Mouse (Mus musculus) left cerebral cortex, adult 11 months (tissue): ENCODE measurements around the gene Rxfp2.
A peak's percentile ranks its signal among the peaks of the same experiment; 100 is the strongest.

Source experiments
- DNase-seq: peaks from one replicate; pipeline ENCODE4 v3.0.0; 2022; ENCODE audit warnings: low spot score

Rxfp2 gene

DNA sequence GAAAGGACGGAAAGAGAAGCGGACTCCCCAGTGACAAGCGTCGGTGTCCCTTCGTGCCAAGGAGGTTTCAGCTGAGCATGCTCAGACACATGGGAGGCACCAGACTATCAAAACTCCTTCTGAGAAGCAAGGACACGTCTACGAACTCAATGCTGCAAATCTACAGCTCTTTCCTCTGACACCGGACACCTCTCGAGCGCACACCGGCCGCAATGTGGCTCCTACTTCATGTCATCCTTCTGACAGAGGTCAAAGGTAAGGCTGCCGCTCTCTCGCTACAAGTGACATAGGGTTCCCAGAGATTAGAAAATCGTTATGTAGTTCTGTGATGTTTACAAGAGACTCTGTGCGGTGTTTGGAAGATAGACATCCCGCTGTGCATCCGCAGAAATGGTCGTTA, at the start of gene Rxfp2:
TSS of gene Rxfp2 (plus strand) at position 20 of the 400 bp plus-strand sequence.
- DNase-seq = no peak

DNA sequence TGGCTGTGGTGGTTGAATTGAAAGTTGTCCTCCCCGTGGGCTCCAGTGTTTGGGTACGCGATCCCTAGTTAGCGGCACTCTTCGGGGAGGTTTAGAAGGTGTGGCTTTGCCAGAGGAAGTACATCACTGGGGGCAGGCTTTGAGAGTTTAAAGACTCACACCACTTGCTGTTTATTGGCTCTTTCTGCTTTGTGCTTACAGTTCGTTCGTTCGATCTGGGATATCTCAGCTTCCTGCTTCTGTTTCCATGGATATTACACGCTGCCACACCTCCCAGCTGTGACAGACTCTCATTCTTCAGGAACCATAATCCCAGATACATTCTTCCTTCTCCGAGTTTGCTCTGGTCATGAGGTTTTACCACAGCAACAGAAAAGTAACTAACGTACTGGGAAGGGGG, 48.2 kb upstream of the Rxfp2 start:
- no peak for DNase-seq

DNA sequence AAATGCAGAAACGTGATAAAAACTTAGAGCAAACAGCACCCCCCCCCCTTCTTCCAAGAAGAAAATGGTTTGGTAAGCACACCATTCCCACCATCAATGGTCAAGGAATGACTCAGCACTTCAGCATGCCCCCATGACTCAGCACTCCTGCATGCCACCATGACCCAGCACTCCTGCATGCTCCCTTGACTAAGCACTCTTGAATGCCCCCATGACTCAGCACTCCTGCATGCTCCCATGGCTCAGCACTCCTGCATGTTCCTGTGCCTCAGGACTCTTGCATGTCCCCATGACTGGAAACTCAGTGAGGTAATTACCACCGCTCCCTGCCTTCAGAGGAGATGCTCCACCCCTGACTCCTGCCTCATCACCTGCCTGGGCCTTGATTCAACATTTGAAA, 41.4 kb upstream of the Rxfp2 start:
- DNase-seq = no peak

GRCm38 (mm10) chr5:149983621-149984020, 34.9 kb upstream of the Rxfp2 start:
- DNase-seq = no peak

- DNase-seq = no peak
Observed at GRCm38 (mm10) chr5:149994578-149994977, 23.9 kb upstream of the Rxfp2 start.

GRCm38 (mm10) chr5:149996614-149997013, 21.9 kb upstream of the Rxfp2 start:
- DNase-seq = no peak

DNA sequence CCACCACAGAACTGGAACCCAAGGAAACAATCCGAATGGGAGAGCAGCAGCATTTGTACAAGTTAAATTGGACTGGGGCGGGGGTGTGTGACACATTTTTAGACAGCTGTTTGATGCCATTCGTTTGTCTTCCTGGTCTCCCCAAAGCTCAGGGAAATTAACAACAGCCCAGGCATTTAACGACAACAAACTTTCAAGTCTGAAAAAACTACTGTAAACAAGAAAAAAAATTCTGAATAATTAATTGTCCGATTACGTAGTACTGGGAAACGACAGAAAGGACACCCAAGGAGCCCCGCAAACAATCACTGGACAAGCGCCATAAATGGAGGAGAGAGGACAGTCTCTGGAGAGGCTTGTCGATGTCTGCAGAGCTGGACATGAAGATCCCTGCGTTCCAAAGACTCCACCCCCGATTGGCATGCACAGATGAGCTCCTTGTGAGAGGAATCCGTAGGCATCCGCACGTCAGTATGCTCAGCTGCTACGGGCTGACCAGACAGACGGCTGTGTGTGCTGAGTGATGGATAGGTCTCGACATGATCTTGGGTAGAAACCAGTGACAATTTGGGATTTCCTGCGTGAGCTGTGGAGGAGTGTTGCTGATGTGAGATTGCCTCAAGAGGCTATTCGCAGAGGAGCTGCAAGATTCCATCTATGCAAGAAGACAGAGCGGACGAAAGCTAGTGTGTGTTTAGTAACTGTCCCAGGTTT, 21.0 kb upstream of the Rxfp2 start:
- DNase-seq = no peak

GRCm38 (mm10) chr5:149998311-149998710, 20.2 kb upstream of the Rxfp2 start:
- no peak for DNase-seq

DNA sequence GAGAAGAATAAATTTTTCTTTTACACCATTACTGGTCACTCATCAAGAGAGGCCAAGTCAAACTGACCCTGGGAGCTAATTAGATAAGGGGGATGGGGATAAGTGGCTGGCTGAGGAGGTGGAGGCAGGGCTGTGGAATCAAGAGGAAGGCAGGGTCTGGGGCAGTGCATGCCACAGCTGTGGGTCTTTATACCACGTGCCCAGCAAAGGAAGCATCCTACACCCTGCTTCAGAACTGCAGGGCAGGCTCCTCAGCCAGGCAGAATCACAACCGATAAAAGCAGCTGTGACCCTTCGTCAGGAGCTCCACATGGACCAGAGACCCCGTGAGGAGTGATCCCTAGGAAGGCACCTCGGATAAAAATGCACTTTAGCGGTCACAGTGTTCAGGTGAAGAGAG, 13.1 kb upstream of the Rxfp2 start:
- DNase-seq = no peak

GRCm38 (mm10) chr5:150016861-150017260, 1.6 kb upstream of the Rxfp2 start:
- DNase-seq = no peak

- DNase-seq = no peak
Observed at GRCm38 (mm10) chr5:150017672-150018071, 803 bp upstream of the Rxfp2 start.

- peak; percentile 55 for DNase-seq
Observed at GRCm38 (mm10) chr5:150020851-150021250, 2.4 kb downstream of the Rxfp2 start.

- no peak for DNase-seq
Observed at GRCm38 (mm10) chr5:150021805-150022204, 3.3 kb downstream of the Rxfp2 start.

DNA sequence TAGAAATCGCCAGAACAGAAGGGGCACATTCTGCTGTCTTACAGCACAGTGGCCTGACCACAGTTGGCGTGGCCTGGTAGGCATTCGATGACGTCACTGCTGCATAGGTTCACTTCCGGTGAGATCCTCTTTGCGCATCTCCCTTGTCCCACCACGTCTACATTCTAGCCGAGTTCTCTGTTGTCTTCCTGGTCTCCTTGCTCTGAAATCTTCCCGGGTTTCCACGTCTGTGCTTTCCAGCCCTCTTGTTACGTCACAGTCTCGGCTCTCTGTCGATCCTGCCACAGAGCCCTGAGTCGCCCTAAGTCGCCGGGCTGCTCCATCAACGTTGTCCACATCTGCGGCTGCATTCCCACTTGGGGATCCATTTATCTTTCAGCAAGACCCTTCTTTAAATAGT, 4.1 kb downstream of the Rxfp2 start:
- DNase-seq = no peak

DNA sequence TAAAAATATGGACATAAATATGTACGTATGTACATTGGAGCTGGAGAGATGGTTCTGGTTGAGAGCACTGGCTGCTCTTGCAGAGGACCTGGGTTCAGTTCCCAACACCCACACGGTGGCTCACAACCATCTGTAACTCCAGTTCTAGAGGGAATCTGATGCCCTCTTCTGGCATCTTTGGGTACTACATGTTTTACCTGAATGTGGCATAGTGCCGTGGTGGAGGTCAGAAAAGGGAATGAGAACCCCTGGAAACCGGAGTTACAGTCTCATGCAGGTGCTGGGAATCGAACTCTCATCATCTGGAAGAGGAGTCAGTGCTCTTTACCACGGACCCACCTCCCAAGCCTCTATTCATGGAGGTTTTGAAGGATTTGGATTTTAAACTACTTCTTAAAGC, 5.0 kb downstream of the Rxfp2 start:
- DNase-seq = no peak

GRCm38 (mm10) chr5:150024188-150024587, 5.7 kb downstream of the Rxfp2 start:
- no peak for DNase-seq

DNA sequence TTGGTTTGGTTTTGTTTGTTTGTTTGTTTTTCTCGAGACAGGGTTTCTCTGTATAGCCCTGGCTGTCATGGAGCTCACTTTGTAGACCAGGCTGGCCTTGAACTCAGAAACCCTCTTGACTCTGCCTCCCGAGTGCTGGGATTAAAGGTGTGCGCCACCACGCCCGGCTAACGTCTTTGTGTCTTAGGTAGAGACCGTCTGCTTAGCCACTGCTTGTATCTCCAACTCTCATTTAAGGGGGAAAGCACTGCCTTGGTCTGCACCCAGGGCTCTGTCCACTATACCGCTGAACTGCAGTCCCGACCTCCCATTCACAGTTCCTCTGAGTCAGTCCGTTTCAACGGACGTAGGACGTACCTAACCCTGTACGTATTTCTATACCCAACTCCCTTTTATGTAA, 6.4 kb downstream of the Rxfp2 start:
- DNase-seq = no peak

- DNase-seq = no peak
Observed at GRCm38 (mm10) chr5:150025326-150025725, 6.9 kb downstream of the Rxfp2 start.

- DNase-seq = peak; percentile 47
Observed at GRCm38 (mm10) chr5:150026509-150027087, 8.1 kb downstream of the Rxfp2 start.

GRCm38 (mm10) chr5:150031201-150031600, 12.7 kb downstream of the Rxfp2 start:
- DNase-seq = no peak

GRCm38 (mm10) chr5:150031634-150032033, 13.2 kb downstream of the Rxfp2 start:
- no peak for DNase-seq

DNA sequence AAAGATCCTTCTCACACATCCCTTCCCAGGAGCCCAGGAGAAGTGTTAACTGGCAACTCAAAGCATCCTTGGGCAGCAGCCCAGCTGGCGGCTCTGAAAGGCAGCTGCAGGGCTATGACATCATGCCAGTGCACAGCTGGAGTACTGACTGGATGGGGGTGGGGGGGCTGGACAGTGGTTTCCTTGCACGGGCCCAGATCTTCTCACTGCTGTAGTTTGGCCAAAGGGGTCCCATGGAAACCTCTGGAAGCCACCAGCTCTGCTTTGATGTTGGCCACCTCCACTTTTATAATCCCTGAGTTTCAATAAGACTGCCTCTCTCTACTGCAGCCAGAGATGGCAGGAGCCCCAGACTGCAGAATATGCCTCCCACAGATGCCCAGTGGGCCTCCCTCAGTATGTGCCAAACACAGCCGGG, 13.6 kb downstream of the Rxfp2 start:
- DNase-seq = no peak

- DNase-seq = no peak
Observed at GRCm38 (mm10) chr5:150036286-150036685, 17.8 kb downstream of the Rxfp2 start.

GRCm38 (mm10) chr5:150036918-150037317, 18.4 kb downstream of the Rxfp2 start:
- no peak for DNase-seq
